Mouse (Mus musculus) ES-E14 (cell line): ENCODE data around the gene Arih2. TPM values are rescaled to one million over a fixed set of nuclear protein-coding genes. Genes with fewer than 3 reads are reported as not detected.
"Not testable (repeated sequence)": the region's sequence is repeated elsewhere in the genome, so short reads cannot be mapped to it uniquely, and the experiment has no call there.

Experiments used
- DNase-seq: peaks from one replicate; pipeline ENCODE4 v3.0.0-alpha.2; 2013; ENCODE audit warnings: low read depth, low spot score
- H3K27ac ChIP-seq: 2 replicates; pipeline ENCODE4 v1.5.1; 2012; ENCODE audit warnings: low read depth, mild to moderate bottlenecking, low read length, moderate library complexity, mixed read lengths; ENCODE audit not compliant: poor library complexity, insufficient read depth, severe bottlenecking
- H3K36me3 ChIP-seq: 2 replicates; pipeline ENCODE4 v1.6.1; 2012; ENCODE audit warnings: mild to moderate bottlenecking, low read length, moderate library complexity, mixed read lengths; ENCODE audit not compliant: control insufficient read depth, poor library complexity, insufficient read depth, severe bottlenecking
- H3K4me1 ChIP-seq, 2 experiments: fragments of 150-350 bp in 1 of 2; sonication (generic) in 1 of 2; 2 replicates each; pipeline ENCODE4 v1.6.1; 2012; ENCODE audit warnings: low read length in 2 of 2, mild to moderate bottlenecking in 1 of 2, mixed read lengths in 1 of 2; ENCODE audit not compliant: control insufficient read depth in 2 of 2, insufficient read depth in 2 of 2, poor library complexity in 1 of 2
- H3K4me3 ChIP-seq, 2 experiments: fragments of 150-350 bp in 1 of 2; sonication (generic) in 1 of 2; 2 replicates each; pipeline ENCODE4 v1.5.1; 2012; ENCODE audit warnings: low read length in 2 of 2, low read depth in 1 of 2, mild to moderate bottlenecking in 1 of 2, mixed read lengths in 1 of 2; ENCODE audit not compliant: insufficient read depth in 1 of 2, poor library complexity in 1 of 2, severe bottlenecking in 1 of 2
- H3K9ac ChIP-seq: 2 replicates; pipeline ENCODE4 v1.6.1; 2012; ENCODE audit warnings: low read depth, mild to moderate bottlenecking, low read length, mixed read lengths; ENCODE audit not compliant: poor library complexity, insufficient read depth, severe bottlenecking
- H3K9me3 ChIP-seq: fragments of 150-350 bp; sonication (generic); 2 replicates; pipeline ENCODE4 v1.6.1; 2012; ENCODE audit warnings: low read depth, mild to moderate bottlenecking, low read length; ENCODE audit not compliant: control insufficient read depth, insufficient read depth
- CHD2 ChIP-seq: IDR thresholded peaks from 2 replicates; pipeline ENCODE4 v1.6.1; 2014; ENCODE audit warnings: mild to moderate bottlenecking, low read depth, low read length, inconsistent platforms
- HCFC1 ChIP-seq: IDR thresholded peaks from 2 replicates; pipeline ENCODE4 v1.6.1; 2012; ENCODE audit warnings: low read length, inconsistent platforms, borderline replicate concordance; ENCODE audit not compliant: insufficient read depth
- MAFK ChIP-seq: IDR thresholded peaks from 2 replicates; pipeline ENCODE4 v1.6.1; 2014; ENCODE audit warnings: mild to moderate bottlenecking, low read depth, low read length, inconsistent platforms; ENCODE audit not compliant: insufficient read depth
- ZC3H11A ChIP-seq: IDR thresholded peaks from 2 replicates; pipeline ENCODE4 v1.6.1; 2012; ENCODE audit warnings: low read depth, mild to moderate bottlenecking, inconsistent platforms, low read length, borderline replicate concordance
- ZNF384 ChIP-seq: IDR thresholded peaks from 2 replicates; pipeline ENCODE4 v1.6.1; 2012; ENCODE audit warnings: low read depth, low read length, inconsistent platforms
- in situ Hi-C, 2 experiments: fragments of 600-800 bp; cut with MboI; formaldehyde crosslinking; loops; one replicate each; pipeline ENCODE4 v1.15.1; 2025; ENCODE audit warnings: low sequenced_read_pairs in 2 of 2, inconsistent platforms in 1 of 2; ENCODE audit not compliant: unreplicated experiment in 2 of 2
- total RNA-seq: library from RNA; depleted of rRNA; stranded (reverse); fragments of 300-350 nt; gene quantifications from 2 replicates; pipeline ENCODE4 v1.2.3, GENCODE M21; 2012

Arih2 gene
- total RNA-seq, 1 experiment, result 128 TPM

GRCm38 (mm10) chr9:108661677-108662612 lies 12.8 kb upstream of the Arih2 start, which contains the start of gene Slc25a20:
Gene Slc25a20, plus strand, starts transcription at chr9:108662088.
- DNase-seq, result peak; percentile 92
- no peaks in the 10 kb centered on the region for H3K36me3 ChIP-seq
- no peaks in the 10 kb centered on the region for H3K9me3 ChIP-seq
- peak within 1 kb of the TSS; percentile 25; the same call in 1 of the 2 replicates for H3K27ac ChIP-seq
- in situ Hi-C loops, result no loop called here
- peak within 1 kb of the TSS; percentile 89 for H3K9ac ChIP-seq
- peak; percentile 57; the same call in 1 of the 2 replicates for TF ChIP-seq ZNF384
- no peak for TF ChIP-seq HCFC1
- H3K4me1 ChIP-seq, result peaks cover 2 to 4% of the 10 kb centered on the region in 2 experiments; a peak in 2 of 4 replicates
- peak within 1 kb of the TSS; percentile 93 for H3K4me3 ChIP-seq

GRCm38 (mm10) chr9:108655865-108656264 lies 6.7 kb upstream of the Arih2 start:
- peak overlapping the region; percentile 98; the same call in 1 of the 2 replicates for H3K27ac ChIP-seq
- not testable (repeated sequence) for H3K9ac ChIP-seq

GRCm38 (mm10) chr9:108654566-108655464 lies 5.6 kb upstream of the Arih2 start:
- Histone ChIP-seq H3K9ac (peak overlapping the region; percentile 62; the same call in 1 of the 2 replicates), H3K9me3 (no peaks in the 10 kb centered on the region), H3K27ac (peak overlapping the region; percentile 98), H3K4me3 (peak overlapping the region in 1 of 2 experiments; percentile 27; a peak in 1 of 4 replicates), H3K4me1 (peaks cover 5 to 8% of the 10 kb centered on the region in 2 experiments; a peak in 3 of 4 replicates), H3K36me3 (no peaks in the 10 kb centered on the region)
- TF ChIP-seq MAFK (peak; percentile 94), CHD2 (no peak), ZC3H11A (no peak), ZNF384 (peak; percentile 92), HCFC1 (no peak)
- DNase-seq, result peak; percentile 57
- in situ Hi-C loops, result no loop called here

More at GRCm38 (mm10) chr9:108655865-108656264, 6.7 kb upstream of the Arih2 start:
- H3K4me3 ChIP-seq, H3K36me3 ChIP-seq, DNase-seq, H3K9me3 ChIP-seq, in situ Hi-C loops, H3K4me1 ChIP-seq: not testable (repeated sequence)

- peaks cover 4 to 5% of the 10 kb centered on the region in 2 experiments; a peak in 3 of 4 replicates for H3K4me1 ChIP-seq
- H3K27ac ChIP-seq, result peak overlapping the region; percentile 49; the same call in 1 of the 2 replicates
- peak overlapping the region; percentile 69 to 74 for H3K4me3 ChIP-seq
- H3K9ac ChIP-seq, result peak overlapping the region; percentile 59; the same call in 1 of the 2 replicates
- TF ChIP-seq ZC3H11A (no peak), MAFK (no peak), HCFC1 (no peak), ZNF384 (no peak), CHD2 (no peak)
- no peaks in the 10 kb centered on the region for H3K9me3 ChIP-seq
- H3K36me3 ChIP-seq, result no peaks in the 10 kb centered on the region
- in situ Hi-C loops, result no loop called here
- DNase-seq, result no peak
Observed at GRCm38 (mm10) chr9:108649561-108650440, 615 bp upstream of the Arih2 start.
